Mouse (Mus musculus) megakaryocyte-erythroid progenitor cell, adult 5 weeks (primary cell): Measurements from ENCODE around the gene Vmp1. TPM values are rescaled to one million over a fixed set of nuclear protein-coding genes. Genes with fewer than 3 reads are reported as not detected.

Experiments used
- polyA plus RNA-seq: library from polyadenylated mRNA; stranded (reverse); fragments of >175 nt; gene quantifications from 2 replicates; pipeline ENCODE4 v1.2.3, GENCODE M21; 2012

The Vmp1 gene
- polyA plus RNA-seq: 17.5 and 19.3 TPM in 2 replicates

DNA sequence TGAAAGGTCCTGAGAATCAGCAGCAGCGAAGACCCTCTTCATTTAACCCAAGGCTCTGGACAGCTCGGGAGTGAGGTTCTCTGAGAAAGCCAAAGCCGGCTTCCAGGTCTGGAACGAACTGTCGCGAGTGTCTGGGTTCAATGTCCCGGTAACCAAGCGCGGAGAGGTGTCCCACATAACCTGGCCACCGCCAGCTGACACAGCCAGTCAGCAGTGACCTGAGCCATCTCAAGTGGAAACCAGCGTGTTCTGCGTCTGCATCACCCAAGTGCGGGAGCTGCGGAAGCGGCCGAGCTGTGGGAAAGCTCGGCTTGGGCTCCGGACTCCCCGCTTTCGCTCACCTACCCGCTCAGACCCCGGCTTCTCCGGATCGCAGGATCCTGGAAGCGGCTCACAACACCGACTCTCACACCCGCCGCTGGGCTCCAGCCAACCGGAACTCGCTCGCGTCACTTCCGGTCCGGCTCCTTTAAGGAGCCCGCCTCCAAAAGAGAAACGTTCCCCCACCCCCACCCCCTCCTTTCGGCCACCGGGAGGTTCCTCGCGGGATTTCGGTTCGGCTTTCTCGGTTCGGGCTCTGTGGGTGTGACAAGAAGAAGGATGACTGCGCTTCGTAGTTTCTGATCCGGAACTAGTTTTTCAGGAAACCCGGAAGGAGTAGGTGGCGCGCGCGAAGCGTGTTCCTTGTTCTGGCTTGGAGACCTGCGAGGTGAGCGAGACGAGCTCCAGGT lies at the start of gene Vmp1, which contains the start of gene Ptrh2:
Gene Vmp1 (minus strand): TSS at position 442 of the 731 bp plus-strand sequence.
Gene Ptrh2 (plus strand): TSS at position 591 of the 731 bp plus-strand sequence.

GRCm38 (mm10) chr11:86544639-86545299 lies 138.9 kb downstream of the Vmp1 start, which contains the start of the genes Rps6kb1 and Tubd1:
Gene Rps6kb1 (minus strand): TSS chr11:86544805.
Gene Tubd1 (plus strand): TSS chr11:86544991.

Other genes with a start within 250 kb of the Vmp1 start
- gene Rnft1, start 199.2 kb downstream of the Vmp1 start, polyA plus RNA-seq: 6.7 and 9.3 TPM in 2 replicates
- gene Rps6kb1, start 139.0 kb downstream of the Vmp1 start, polyA plus RNA-seq: 21.2 and 34.8 TPM in 2 replicates
- gene Tubd1, start 138.8 kb downstream of the Vmp1 start, polyA plus RNA-seq: 0.23 and 0.27 TPM in 2 replicates
- gene Ptrh2, start 149 bp upstream of the Vmp1 start, polyA plus RNA-seq: 0.62 and 1.2 TPM in 2 replicates
- 33.0 and 33.2 TPM in 2 replicates for gene Cltc, start 73.7 kb upstream of the Vmp1 start, polyA plus RNA-seq
- 6.9 and 7.7 TPM in 2 replicates for gene Dhx40, start 123.9 kb upstream of the Vmp1 start, polyA plus RNA-seq